20 mouse cellular contexts compared by ENCODE assay signal in genomic region chr19:60799867-60800569, GRCm38 (mm10). TPM values are rescaled to one million over a fixed set of nuclear protein-coding genes. Genes with fewer than 3 reads are reported as not detected.
A peak's percentile ranks its signal among the peaks of the same experiment; 100 is the strongest.
DNase-seq lines count a peak whose midpoint lies in the region; ATAC-seq and TF ChIP-seq lines count a peak whose summit lies in the region.
"Had no signal": no experiment of that assay in that cellular context is flagged by ENCODE, and none has a peak within 500 bp of the region (broad histone marks: within the 10 kb centered on the region; RNA-seq: fewer than 3 reads in every experiment).

No protein-coding gene starts in this region.

- WGBS in liver, postnatal 0 days (ENCODE audit: insufficient replicate concordance): 51% methylated on average over 7 of the region's 7 CpGs
- WGBS in neural tube, embryonic 15.5 days: 81% methylated on average over 7 of the region's 7 CpGs
- 79% methylated on average over 7 of the region's 7 CpGs for WGBS in midbrain, embryonic 10.5 days

- H3K27me3 ChIP-seq in CH12.LX (replicated peaks): peaks cover 6% of the 10 kb centered on the region
- no peaks in the 10 kb centered on the region for H3K27me3 ChIP-seq in liver, postnatal 0 days (ENCODE audit: insufficient read depth, low read length)
- H3K27me3 ChIP-seq in neural tube, embryonic 15.5 days (replicated peaks): no peaks in the 10 kb centered on the region; the same call in 1 of the 2 replicates
- H3K27me3 ChIP-seq in midbrain, embryonic 10.5 days (ENCODE audit: low read depth, poor library complexity, severe bottlenecking): no peaks in the 10 kb centered on the region
- H3K27me3 ChIP-seq: intestine, embryonic 15.5 days; midbrain, embryonic 13.5 days had no signal

- H3K4me2 ChIP-seq in CH12.LX (ENCODE audit: insufficient read depth, low read depth, poor library complexity, severe bottlenecking): no peak overlapping the region
- H3K4me2 ChIP-seq in liver, postnatal 0 days (ENCODE audit: low read depth, low read length): peak overlapping the region; percentile 38
- H3K4me2 ChIP-seq in neural tube, embryonic 15.5 days: no peak overlapping the region
- H3K4me2 ChIP-seq: hindbrain, embryonic 13.5 days; intestine, embryonic 15.5 days; midbrain, embryonic 13.5 days had no signal

- TF ChIP-seq POLR2A in CH12.LX (IDR thresholded peaks at IDR 0.05; ENCODE audit: low read depth, low read length): no peak

- no peaks in the 10 kb centered on the region for H3K9me3 ChIP-seq in CH12.LX (replicated peaks; ENCODE audit: low read length)
- H3K9me3 ChIP-seq in liver, postnatal 0 days (ENCODE audit: low read length): no peaks in the 10 kb centered on the region
- no peaks in the 10 kb centered on the region for H3K9me3 ChIP-seq in neural tube, embryonic 15.5 days (replicated peaks)
- H3K9me3 ChIP-seq in midbrain, embryonic 10.5 days (replicated peaks): no peaks in the 10 kb centered on the region
- H3K9me3 ChIP-seq: hindbrain, embryonic 13.5 days; intestine, embryonic 15.5 days; midbrain, embryonic 13.5 days had no signal

- no peak overlapping the region for H3K4me3 ChIP-seq in CH12.LX (replicated peaks in 1 of 3; ENCODE audit: low read depth in 2 of 3, low read length in 2 of 3, poor library complexity in 1 of 3)
- H3K4me3 ChIP-seq in liver, postnatal 0 days (ENCODE audit: low read depth, low read length): no peak overlapping the region
- no peak overlapping the region for H3K4me3 ChIP-seq in neural tube, embryonic 15.5 days (replicated peaks)
- H3K4me3 ChIP-seq in midbrain, embryonic 10.5 days: no peak overlapping the region
- H3K4me3 ChIP-seq: gastrocnemius, adult 2 months; hindbrain, embryonic 13.5 days; intestine, embryonic 15.5 days; midbrain, embryonic 13.5 days; myocyte had no signal

- in situ Hi-C loops in CH12.LX (cut with MboI; ENCODE audit: low pct_ligation_motif_present, low pct_unique_long_range_greater_than_20kb, low sequenced_read_pairs): no loop called here

- H3K79me2 ChIP-seq in CH12.LX (replicated peaks; ENCODE audit: control insufficient read depth, extremely low read depth, insufficient read depth, poor library complexity, severe bottlenecking): no peaks in the 10 kb centered on the region

- no peaks in the 10 kb centered on the region for H3K36me3 ChIP-seq in CH12.LX (replicated peaks in 1 of 2; ENCODE audit: control insufficient read depth in 1 of 2, insufficient read depth in 1 of 2, low read length in 1 of 2)
- no peaks in the 10 kb centered on the region for H3K36me3 ChIP-seq in liver, postnatal 0 days (replicated peaks; ENCODE audit: insufficient read depth, low read length)
- no peaks in the 10 kb centered on the region for H3K36me3 ChIP-seq in neural tube, embryonic 15.5 days
- H3K36me3 ChIP-seq in midbrain, embryonic 10.5 days: no peaks in the 10 kb centered on the region
- H3K36me3 ChIP-seq: hindbrain, embryonic 13.5 days; intestine, embryonic 15.5 days; midbrain, embryonic 13.5 days had no signal

- ATAC-seq in erythroid progenitor cell, adult 5-6 weeks (replicated peaks; ENCODE audit: low FRiP score, poor library complexity, severe bottlenecking): peak; percentile 88
- peak; percentile 76 for ATAC-seq in liver, postnatal 0 days
- ATAC-seq in neural tube, embryonic 15.5 days (ENCODE audit: low FRiP score): no peak
- ATAC-seq: activated CD4-positive, CD25-positive, alpha-beta regulatory T cell, adult 4 months; intestine, embryonic 15.5 days; midbrain, embryonic 13.5 days had no signal

- H3K4me1 ChIP-seq in CH12.LX (ENCODE audit: control insufficient read depth in 1 of 2, insufficient read depth in 2 of 2): peaks cover 0 to 5% of the 10 kb centered on the region in 2 experiments; a peak in 2 of 4 replicates
- peaks cover 13% of the 10 kb centered on the region; the same call in 1 of the 2 replicates for H3K4me1 ChIP-seq in liver, postnatal 0 days (ENCODE audit: insufficient read depth)
- no peaks in the 10 kb centered on the region for H3K4me1 ChIP-seq in neural tube, embryonic 15.5 days
- no peaks in the 10 kb centered on the region for H3K4me1 ChIP-seq in midbrain, embryonic 10.5 days
- H3K4me1 ChIP-seq: hindbrain, embryonic 13.5 days; intestine, embryonic 15.5 days; midbrain, embryonic 13.5 days had no signal

- no peak for TF ChIP-seq CTCF in CH12.LX (conservative IDR thresholded peaks at IDR 0.05 in 1 of 2, IDR thresholded peaks at IDR 0.05 in 1 of 2; ENCODE audit: low read depth in 2 of 2, low read length in 2 of 2)
- no peak for TF ChIP-seq CTCF in liver, postnatal 0 days (IDR thresholded peaks at IDR 0.05; ENCODE audit: low read depth)

- no peak for TF ChIP-seq EP300 in CH12.LX (IDR thresholded peaks at IDR 0.05; ENCODE audit: low read length)
- TF ChIP-seq EP300 in liver, postnatal 0 days (IDR thresholded peaks at IDR 0.05; ENCODE audit: low read depth): peak; percentile 94

- H3K27ac ChIP-seq in CH12.LX (ENCODE audit: insufficient read depth, low read depth): no peak overlapping the region
- peak overlapping the region; percentile 71 for H3K27ac ChIP-seq in liver, postnatal 0 days (ENCODE audit: low read depth)
- no peak overlapping the region for H3K27ac ChIP-seq in neural tube, embryonic 15.5 days (replicated peaks)
- H3K27ac ChIP-seq in midbrain, embryonic 10.5 days (replicated peaks): no peak overlapping the region
- H3K27ac ChIP-seq: gastrocnemius, adult 2 months; hindbrain, embryonic 13.5 days; intestine, embryonic 15.5 days; midbrain, embryonic 13.5 days had no signal

- no peak for DNase-seq in CH12.LX (ENCODE audit: extremely low read depth)
- peak; percentile 99 for DNase-seq in MEL-GATA-1-ER (ENCODE audit: extremely low read depth, low read depth)
- peak; percentile 42 for DNase-seq in liver, postnatal 0 days
- DNase-seq in cerebellum, postnatal 10 days: no peak
- no peak for DNase-seq in midbrain, embryonic 10.5 days (ENCODE audit: low spot score)
- DNase-seq: adrenal gland, postnatal 25 days; cerebellum, adult 9-11 months; gastrocnemius, adult 2 months; heart, adult 11 months; left cerebral cortex, postnatal 4 days; lung, adult 18-20 months; lung, postnatal 36 days; thymus, adult 18-20 months had no signal

- dilution Hi-C loops in CH12.LX (cut with MboI; ENCODE audit: extremely low pct_ligation_motif_present, extremely low pct_unique_long_range_greater_than_20kb, low sequenced_read_pairs): no loop called here

- no peak overlapping the region for H3K9ac ChIP-seq in CH12.LX (ENCODE audit: insufficient read depth, low read depth)
- H3K9ac ChIP-seq in liver, postnatal 0 days (replicated peaks): no peak overlapping the region
- no peak overlapping the region for H3K9ac ChIP-seq in neural tube, embryonic 15.5 days (replicated peaks)
- H3K9ac ChIP-seq: hindbrain, embryonic 13.5 days; intestine, embryonic 15.5 days; midbrain, embryonic 13.5 days had no signal

- no peak for TF ChIP-seq RAD21 in CH12.LX (IDR thresholded peaks at IDR 0.05; ENCODE audit: low read depth, low read length)

TF ChIP-seq in CH12.LX, 34 proteins besides CTCF, POLR2A, EP300 and RAD21:
- TF ChIP-seq ZNF384 (IDR thresholded peaks at IDR 0.05; ENCODE audit: low read depth, low read length): peak; percentile 48
- no peak for TF ChIP-seq SMC3 (IDR thresholded peaks at IDR 0.05; ENCODE audit: low read depth, low read length)
- TF ChIP-seq RCOR1 (conservative IDR thresholded peaks at IDR 0.05; ENCODE audit: low read depth, low read length): no peak
- no peak for TF ChIP-seq JUN (IDR thresholded peaks at IDR 0.05; ENCODE audit: insufficient read depth, low read depth, low read length)
- no peak for TF ChIP-seq PAX5 (IDR thresholded peaks at IDR 0.05; ENCODE audit: low read length)
- no peak for TF ChIP-seq MYC (IDR thresholded peaks at IDR 0.05; ENCODE audit: low read depth, low read length)

RNA-seq across cellular contexts. Expression of gene Eif3a, which starts 9.6 kb away (rescaled TPM):
- total RNA-seq in CH12.LX (2012; rRNA removed) (213 and 240 TPM in 2 replicates), CH12.LX (2014; rRNA removed) (120 and 128 TPM in 2 replicates)
- 372 and 420 TPM in 2 replicates for polyA plus RNA-seq in CH12.LX (2012; ENCODE audit: insufficient read length, low read depth)
- 139 and 168 TPM in 2 replicates for total RNA-seq in erythroid progenitor cell, adult 5-6 weeks (2015; ENCODE audit: low replicate concordance)
- 174 and 187 TPM in 2 replicates for total RNA-seq in erythroid progenitor cell, adult 5-6 weeks (2017; ENCODE audit: low replicate concordance)
- polyA plus RNA-seq in liver, postnatal 0 days (2015; fragmentation: Nextera tagmentation; extraction: Ambion mirVana): 48.7 and 54.8 TPM in 2 replicates
- 101 and 117 TPM in 2 replicates for polyA plus RNA-seq in neural tube, embryonic 15.5 days (2015; fragmentation: Nextera tagmentation; extraction: Ambion mirVana)
- polyA plus RNA-seq in midbrain, embryonic 10.5 days (2016; fragmentation: Nextera tagmentation; extraction: Ambion mirVana): 144 and 146 TPM in 2 replicates

RNA-seq across cellular contexts. Expression of gene Fam45a, which starts 11.4 kb away (rescaled TPM):
- total RNA-seq in CH12.LX (2012; rRNA removed): 16.2 TPM in 2 replicates
- total RNA-seq in CH12.LX (2014; rRNA removed): 24.4 and 29.8 TPM in 2 replicates
- polyA plus RNA-seq in CH12.LX (2012; ENCODE audit: insufficient read length, low read depth): 27.3 and 35.2 TPM in 2 replicates
- total RNA-seq in erythroid progenitor cell, adult 5-6 weeks (2015; ENCODE audit: low replicate concordance): 43.6 and 46.1 TPM in 2 replicates
- 42.8 and 56.5 TPM in 2 replicates for total RNA-seq in erythroid progenitor cell, adult 5-6 weeks (2017; ENCODE audit: low replicate concordance)
- 17.3 and 18.9 TPM in 2 replicates for polyA plus RNA-seq in liver, postnatal 0 days (2015; fragmentation: Nextera tagmentation; extraction: Ambion mirVana)
- polyA plus RNA-seq in neural tube, embryonic 15.5 days (2015; fragmentation: Nextera tagmentation; extraction: Ambion mirVana): 40.6 and 41.5 TPM in 2 replicates
- polyA plus RNA-seq in midbrain, embryonic 10.5 days (2016; fragmentation: Nextera tagmentation; extraction: Ambion mirVana): 32.9 and 37.4 TPM in 2 replicates

RNA-seq across cellular contexts. Expression of gene Nanos1, which starts 44.2 kb away (rescaled TPM):
- 1.3 and 1.7 TPM in 2 replicates for total RNA-seq in CH12.LX (2012; rRNA removed)
- total RNA-seq in CH12.LX (2014; rRNA removed): 3.1 and 3.2 TPM in 2 replicates
- polyA plus RNA-seq in CH12.LX (2012; ENCODE audit: insufficient read length, low read depth): 0.91 and 1.2 TPM in 2 replicates
- total RNA-seq in erythroid progenitor cell, adult 5-6 weeks (2015; ENCODE audit: low replicate concordance): 5.9 and 11.9 TPM in 2 replicates
- total RNA-seq in erythroid progenitor cell, adult 5-6 weeks (2017; ENCODE audit: low replicate concordance): 9.9 and 13.9 TPM in 2 replicates
- 0.41 and 0.46 TPM in 2 replicates for polyA plus RNA-seq in liver, postnatal 0 days (2015; fragmentation: Nextera tagmentation; extraction: Ambion mirVana)
- 12.8 and 15.5 TPM in 2 replicates for polyA plus RNA-seq in neural tube, embryonic 15.5 days (2015; fragmentation: Nextera tagmentation; extraction: Ambion mirVana)
- polyA plus RNA-seq in midbrain, embryonic 10.5 days (2016; fragmentation: Nextera tagmentation; extraction: Ambion mirVana): 1.6 and 2.2 TPM in 2 replicates

Comparison
In these comparisons a context has a peak if more than half of its experiments do, and no peak if none do; other contexts are left out.
1. DNase-seq: peak in MEL-GATA-1-ER (single experiment) and liver, postnatal 0 days (single experiment); none in CH12.LX (single experiment), cerebellum, postnatal 10 days (0 of 2) and midbrain, embryonic 10.5 days (single experiment).